Mouse (Mus musculus) 416B (cell line): ENCODE data around the gene Gm7544.
"Not testable (repeated sequence)": the region's sequence is repeated elsewhere in the genome, so short reads cannot be mapped to it uniquely, and the experiment has no call there.

Experiments
- DNase-seq: peaks from one replicate; pipeline ENCODE4 v3.0.0; 2011; ENCODE audit warnings: low read depth

The Gm7544 gene

DNA sequence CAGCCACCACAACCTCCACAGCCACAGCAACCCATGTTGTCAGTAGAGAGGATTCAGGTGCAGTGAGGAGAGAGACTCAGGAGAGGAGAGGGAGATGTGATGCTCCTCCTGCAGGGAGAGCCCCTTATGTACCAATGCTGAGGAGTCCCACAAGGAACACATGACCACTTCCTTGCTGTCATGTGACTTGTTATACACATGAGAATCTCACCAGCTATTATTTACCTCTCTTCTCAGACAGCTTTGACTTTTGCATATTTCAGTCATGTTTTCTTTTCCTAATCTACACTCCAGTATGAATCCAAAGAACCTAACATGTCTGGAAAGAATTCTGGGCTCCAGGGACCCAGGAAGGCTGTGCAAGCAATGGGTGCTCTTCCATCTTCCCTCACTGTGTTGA, at the start of gene Gm7544:
Gene Gm7544 (minus strand): TSS at position 101 of the 400 bp plus-strand sequence.
- not testable (repeated sequence) for DNase-seq

DNA sequence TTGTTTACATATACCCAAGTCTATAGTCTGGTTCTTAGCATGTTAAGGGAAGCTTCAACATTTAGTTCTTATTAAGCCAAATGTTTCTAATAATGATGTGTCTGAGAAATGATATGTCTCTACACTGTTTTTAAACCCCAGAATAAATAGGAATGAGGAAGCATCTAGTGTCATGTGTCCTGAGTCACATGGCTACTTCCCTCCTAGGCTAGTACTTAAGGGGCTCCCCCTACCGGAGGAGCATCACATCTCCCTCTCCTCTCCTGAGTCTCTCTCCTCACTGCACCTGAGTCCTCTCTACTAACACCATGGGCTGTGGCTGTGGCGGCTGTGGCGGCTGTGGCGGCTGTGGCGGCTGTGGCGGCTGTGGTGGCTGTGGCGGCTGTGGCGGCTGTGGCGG, 44.5 kb upstream of the Gm7544 start, which contains the start of gene Gm47959:
Gene Gm47959 (plus strand): TSS at position 243 of the 400 bp plus-strand sequence.
- DNase-seq, result not testable (repeated sequence)

DNA sequence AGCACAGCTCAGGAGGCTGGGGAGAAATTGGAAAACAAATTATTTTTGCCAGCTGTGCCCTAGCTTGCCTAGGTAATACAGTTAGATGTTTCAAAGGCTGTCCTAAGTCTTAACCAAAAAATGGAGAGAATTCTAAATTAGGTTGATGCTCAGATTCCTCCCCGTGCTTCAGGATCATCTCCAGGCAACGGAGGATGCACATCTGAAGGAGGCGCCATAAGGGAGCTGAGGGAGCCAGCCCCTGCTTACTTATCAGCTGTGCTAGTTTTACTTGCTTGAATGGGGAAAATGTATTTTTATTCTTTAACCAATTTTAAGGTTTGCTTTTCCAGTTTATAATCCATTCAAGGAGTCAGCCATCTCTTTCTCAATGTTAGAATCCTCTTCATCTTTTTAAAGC, 38.1 kb upstream of the Gm7544 start:
- no peak for DNase-seq

DNA sequence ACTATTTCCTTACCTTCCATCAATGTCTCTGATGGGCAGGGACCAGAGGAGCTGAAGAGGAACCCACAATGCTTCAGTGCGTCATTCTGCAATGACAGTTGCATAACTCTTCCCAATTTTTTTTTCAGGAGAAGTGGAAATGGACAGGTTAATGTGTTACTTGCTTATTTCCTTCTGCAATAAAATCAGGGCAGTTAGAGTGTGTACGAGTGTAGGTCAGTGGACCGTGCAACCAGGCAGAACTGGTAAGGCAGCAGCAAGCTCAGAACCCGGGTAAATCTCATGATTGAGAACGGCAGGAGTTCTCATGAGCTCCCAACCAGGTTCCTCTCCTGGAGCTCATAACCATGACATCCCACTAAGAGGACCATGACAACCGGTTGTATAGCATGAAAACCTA, 36.3 kb upstream of the Gm7544 start:
- no peak for DNase-seq

DNA sequence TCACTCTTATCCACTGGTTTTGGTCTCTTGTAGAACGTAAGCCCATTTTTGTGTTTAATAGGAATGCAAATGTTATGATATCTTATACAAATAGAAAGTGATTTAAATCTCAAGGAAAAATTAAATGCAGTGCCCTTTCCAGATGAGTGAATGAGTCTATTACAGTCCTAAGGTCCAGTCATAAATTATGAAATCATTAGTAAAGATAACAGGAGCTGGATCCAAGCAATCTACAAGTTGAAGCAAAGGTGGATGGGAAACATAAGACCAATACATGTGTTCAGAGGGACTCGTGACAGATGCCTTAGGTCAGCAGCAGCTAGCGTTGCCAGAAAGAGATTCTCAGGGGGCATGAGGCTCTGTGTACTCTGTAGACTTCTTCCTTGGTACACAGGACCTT, 35.8 kb upstream of the Gm7544 start:
- DNase-seq, result no peak

DNA sequence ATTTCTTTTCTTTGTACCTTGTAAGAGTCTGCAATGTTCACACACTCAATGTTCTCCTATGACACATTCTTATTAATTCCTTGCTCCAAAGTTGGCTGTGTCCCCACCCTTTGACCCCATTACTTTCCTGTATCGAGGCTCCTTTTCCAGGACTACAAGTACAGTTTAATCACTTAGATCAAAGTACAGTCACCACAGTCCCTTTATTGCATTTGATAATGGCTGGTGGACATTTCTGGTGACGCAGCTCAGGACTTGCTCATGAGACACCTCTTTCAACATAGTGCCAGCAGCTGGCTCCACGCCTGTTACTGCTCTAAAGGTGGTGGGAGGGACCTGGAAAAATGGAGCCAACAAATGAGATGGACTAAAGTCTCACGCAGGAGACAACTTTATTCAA, 35.2 kb upstream of the Gm7544 start:
- no peak for DNase-seq

DNA sequence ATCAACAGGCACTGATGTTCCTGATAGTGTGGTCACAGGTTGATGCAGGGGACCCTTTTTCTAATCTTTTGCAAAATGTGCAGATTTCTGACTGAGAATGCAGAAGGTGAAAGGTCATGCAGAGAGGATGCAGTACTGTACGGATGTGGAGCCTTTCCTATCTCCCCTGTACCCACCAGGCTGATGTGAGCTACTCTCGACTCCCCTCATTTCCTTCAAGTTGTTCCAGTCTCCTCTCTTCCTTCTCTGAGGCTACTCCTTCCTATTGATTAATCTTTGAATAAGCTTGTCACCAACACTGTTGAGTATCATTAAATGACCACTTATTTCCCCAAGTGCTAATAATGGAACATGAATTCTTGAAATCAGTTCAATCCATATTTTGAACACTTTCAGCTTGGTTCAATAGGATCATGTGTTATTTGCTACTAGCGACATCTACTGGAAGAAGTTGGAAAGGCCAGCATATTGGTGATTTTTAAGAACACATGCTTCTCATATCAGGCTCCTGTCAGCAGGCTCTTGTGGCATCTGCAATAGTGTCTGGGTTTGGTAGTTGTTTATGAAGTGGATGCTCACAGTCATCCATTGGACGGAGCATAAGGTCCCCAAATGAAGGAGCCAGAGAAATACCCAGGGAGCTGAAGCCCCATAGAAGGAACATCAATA, 31.9 kb upstream of the Gm7544 start:
- peak; percentile 82 for DNase-seq

DNA sequence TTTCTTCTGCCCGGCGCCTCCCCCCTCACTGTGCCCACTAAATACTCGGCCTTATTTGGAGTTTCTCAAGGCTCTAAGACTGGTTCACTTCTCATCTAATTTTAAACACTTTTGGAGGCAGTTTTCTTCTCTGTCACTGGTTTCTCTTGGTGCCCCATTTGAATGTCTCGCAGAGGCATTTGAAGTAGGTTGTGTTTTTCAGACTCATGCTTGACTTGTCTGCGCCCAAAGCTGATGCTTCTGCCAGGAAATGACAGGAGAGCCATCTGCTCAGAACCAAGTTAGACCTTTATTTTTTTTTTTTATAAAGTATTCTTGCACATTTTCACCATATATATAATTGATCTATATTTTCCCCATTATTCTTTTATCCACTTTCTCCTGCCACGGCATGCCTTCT, 30.9 kb upstream of the Gm7544 start:
- DNase-seq, result no peak

DNA sequence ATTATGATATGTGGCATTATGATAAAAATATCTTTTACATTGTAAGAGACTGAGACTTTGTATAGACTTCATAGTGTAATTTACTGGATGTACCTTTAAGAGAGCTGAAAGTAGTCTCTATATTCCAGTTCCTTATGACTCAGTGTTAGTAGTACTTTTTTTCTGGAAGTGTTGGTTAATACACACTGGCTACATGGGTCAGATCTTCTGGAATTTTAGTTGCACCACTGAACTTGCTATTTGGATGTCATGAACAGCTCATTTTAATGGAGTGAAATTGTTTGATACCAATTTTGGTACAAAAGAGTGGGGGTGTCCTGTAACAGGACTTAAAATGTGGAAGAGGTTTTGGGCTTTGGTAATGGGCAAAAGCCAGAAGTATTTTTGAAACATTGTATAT, 22.0 kb upstream of the Gm7544 start:
- no peak for DNase-seq

DNA sequence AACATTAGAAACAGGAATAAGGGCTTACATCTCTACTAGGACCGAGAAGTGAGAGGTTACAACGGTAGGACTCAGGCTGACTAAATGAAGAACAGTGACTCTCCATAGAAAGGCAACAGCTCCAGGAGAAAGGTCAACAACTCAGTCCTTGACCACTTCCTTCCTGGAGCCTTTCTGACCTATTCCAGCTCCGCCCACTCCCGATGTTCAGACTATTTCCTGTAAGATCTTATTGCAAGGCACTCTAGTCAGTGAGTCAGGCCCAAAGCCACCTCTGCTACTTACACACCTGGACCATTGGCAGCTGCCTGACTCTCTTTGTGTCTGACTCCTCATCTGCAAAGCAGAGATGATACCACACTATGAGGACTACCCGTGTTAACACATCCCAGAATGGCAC, 19.9 kb upstream of the Gm7544 start:
- peak; percentile 89 for DNase-seq

DNA sequence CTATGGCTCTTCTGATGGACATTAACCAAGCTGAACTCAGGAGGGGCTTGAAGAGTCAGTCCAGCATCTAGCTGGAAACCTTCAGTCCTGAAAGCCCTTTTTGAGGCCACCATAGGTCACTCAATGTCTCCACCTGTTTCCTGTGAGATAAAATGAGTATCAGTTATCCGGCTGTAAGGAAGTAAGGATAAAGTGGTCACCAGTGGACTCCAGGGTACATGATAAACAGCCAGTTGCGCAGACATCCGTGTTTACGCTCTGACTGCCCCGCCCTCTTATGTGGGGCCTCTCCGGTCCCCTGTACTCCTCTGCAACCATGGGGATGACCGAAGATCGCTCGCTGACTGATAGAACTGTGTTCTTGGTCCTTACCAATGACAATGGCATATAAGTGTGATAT, 18.5 kb upstream of the Gm7544 start:
- peak; percentile 92 for DNase-seq

DNA sequence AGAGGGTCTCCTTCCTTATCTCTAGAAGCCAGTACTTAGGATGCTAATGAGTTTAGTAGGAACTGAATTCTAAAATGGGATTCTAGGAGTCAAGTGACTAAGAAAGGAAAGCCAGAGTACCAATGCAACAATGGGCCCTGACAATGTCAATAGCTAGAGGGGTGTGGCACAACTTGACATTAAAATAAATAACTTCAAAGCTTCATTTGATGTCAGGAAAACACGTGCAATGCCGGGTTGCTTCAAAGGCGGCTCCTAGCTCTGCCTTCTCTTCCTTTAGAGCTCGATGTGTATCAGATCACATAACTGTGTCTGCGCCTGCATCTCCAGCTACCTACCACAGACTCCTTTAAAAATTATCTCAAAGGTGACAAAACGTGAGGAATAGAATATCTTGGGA, 18.1 kb upstream of the Gm7544 start:
- no peak for DNase-seq

DNA sequence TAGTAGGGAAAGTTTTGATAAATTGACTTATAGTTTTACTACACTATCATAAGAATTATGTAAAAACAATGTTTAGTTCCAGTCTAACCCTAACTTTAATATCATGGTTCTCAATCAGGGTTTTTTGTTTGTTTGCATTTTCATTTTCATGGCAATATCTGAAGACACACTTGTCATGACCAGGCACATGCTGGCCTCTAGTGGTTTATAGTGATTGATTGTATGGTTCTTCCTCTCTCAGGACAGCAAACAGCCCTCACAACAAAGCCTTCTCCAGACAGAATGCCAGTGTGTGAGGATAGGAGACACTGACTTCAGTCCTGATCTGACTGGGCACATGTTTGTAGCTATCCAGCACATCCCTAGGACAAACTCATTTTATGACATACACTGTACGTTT, 17.4 kb upstream of the Gm7544 start:
- DNase-seq, result peak; percentile 65

DNA sequence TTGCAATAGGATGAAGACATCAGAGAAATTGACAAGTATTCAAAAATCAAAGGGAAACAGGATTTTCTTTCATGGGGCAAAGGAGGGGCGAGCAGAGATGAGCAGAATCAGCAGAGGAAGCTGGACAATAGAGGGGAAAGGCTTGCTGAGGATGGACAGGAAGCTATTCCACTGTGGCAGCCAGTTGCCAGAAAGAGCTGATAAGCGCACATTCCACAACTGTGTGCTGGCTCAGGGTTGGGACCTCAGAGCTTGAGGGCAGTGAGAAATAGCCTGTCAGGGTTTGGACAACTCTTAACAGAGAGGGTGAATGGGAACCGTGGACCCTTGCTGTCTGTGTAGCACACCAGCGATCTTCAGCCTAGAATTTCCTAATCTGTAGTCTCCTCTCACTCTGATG, 16.2 kb upstream of the Gm7544 start:
- DNase-seq, result no peak

DNA sequence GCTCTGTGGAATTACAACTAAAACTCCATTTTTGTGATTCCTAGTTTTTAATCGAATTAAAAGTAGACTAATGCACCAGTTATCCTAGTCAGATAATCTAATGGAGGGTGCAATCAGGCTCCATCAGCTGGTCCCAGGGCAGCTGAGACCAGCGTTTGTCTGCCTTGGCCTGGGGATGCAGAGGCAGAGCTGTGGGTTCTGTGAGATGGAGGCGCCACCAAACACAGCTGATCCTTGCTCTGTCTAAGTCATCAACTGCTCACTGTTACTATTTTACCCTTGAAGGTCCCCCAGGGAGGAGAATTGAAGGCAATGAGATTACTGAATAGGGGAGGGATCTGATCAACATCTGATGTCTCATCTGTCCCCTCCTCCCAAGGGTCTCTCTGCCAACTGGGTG, 10.6 kb upstream of the Gm7544 start:
- DNase-seq, result no peak

DNA sequence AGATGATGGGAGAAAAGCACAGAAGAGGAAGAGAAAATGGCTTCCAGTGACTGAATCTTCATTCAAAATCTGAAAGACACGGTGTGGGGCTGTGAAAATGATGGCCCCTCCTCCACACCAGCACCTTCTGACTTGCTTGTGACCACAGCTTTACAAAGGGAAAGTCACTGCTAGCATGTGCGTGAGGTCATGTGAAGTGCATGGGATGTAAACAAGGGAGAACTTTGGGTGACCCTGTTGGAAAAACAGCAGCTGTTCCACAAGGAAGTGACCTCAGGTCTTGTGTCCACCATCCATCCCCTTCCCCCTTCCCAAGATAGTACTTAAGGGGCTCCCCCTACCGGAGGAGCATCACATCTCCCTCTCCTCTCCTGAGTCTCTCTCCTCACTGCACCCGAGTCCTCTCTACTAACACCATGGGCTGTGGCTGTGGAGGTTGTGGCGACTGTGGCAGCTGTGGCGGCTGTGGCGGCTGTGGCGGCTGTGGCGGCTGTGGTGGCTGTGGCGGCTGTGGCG, 4.1 kb upstream of the Gm7544 start, which contains the start of gene Gm47955:
Gene Gm47955 (plus strand): TSS at position 417 of the 516 bp plus-strand sequence.
- DNase-seq, result no peak

DNA sequence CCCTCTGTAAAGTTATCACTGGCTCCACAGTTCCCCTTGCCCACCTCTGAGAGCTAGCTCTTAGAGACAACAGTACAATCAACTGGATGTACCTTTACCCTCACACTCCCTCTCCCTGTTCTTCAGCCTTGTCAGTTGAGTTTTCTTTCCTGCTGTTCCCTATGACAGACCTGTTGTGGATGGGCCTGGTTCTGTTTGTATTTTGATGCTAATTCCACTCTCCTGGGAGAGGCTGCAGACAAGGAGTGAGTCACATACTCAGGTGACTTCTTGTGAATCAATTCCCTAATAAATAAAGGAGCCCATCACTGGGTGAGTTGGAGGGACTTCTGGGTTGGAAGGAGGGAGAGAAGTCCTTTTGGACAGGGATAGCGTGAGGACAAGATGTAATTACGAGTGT, 7.2 kb downstream of the Gm7544 start:
- no peak for DNase-seq

DNA sequence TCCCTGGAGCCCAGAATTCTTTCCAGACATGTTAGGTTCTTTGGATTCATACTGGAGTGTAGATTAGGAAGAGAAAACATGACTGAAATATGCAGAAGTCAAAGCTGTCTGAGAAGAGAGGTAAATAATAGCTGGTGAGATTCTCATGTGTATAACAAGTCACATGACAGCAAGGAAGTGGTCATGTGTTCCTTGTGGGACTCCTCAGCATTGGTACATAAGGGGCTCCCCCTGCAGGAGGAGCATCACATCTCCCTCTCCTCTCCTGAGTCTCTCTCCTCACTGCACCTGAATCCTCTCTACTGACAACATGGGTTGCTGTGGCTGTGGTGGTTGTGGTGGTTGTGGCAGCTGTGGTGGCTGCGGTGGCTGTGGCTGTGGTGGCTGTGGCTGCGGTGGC, 9.8 kb downstream of the Gm7544 start:
- DNase-seq, result peak; percentile 7

DNA sequence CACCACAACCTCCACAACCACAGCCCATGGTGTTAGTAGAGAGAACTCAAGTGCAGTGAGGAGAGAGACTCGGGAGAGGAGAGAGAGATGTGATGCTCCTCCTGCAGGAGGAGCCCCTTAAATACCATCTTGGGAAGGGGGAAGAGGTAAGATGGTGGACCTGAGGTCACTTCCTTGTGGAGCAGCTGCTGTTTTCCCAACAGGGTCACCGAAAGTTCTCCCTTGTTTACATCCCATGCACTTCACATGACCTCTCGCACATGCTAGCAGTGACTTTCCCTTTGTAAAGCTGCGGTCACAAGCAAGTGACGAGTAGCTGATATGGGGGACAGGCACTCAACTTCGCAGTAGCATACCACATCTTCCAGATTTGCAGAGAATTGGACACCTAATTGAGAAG, 12.5 kb downstream of the Gm7544 start, which contains the start of gene A030003K21Rik:
Gene A030003K21Rik (minus strand): TSS at position 94 of the 400 bp plus-strand sequence.
- not testable (repeated sequence) for DNase-seq

DNA sequence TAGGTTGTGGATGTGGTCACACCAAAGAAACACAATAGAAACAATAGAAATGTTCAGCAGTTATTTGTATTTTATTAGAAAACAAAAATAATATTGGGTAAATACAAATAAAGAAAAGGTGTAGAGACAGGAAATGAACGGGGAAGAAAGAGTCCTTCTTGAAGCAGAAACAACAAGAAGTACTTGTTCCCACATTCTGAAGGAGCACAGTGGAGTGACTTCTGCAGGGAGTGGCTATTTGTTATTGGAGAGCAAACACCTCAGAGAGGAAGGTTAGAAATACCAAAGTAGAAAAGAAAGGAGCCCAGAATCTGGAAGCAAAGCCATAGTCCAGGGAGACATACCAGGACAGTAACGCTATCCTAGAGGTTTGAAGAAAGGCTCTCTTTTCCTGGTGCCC, 13.3 kb downstream of the Gm7544 start:
- DNase-seq, result not testable (repeated sequence)

DNA sequence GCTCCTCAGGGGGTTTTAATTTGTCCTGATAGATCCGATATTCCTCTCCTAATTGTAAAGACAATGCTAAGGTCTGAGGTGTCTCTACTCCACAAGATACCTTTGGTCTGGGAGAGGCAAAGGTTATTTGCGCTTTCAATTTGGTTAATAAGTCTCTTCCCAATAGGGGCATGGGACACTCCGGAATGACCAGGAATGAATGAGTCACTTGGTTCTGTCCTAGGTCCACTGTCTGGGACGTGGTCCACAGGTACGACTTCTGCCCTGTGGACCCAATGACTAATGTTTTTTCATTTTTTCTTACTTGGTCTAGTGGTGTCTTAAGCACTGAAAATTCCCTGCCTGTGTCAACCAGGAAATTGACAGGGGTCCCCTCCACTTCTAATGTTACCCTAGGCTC, 17.1 kb downstream of the Gm7544 start:
- no peak for DNase-seq

DNA sequence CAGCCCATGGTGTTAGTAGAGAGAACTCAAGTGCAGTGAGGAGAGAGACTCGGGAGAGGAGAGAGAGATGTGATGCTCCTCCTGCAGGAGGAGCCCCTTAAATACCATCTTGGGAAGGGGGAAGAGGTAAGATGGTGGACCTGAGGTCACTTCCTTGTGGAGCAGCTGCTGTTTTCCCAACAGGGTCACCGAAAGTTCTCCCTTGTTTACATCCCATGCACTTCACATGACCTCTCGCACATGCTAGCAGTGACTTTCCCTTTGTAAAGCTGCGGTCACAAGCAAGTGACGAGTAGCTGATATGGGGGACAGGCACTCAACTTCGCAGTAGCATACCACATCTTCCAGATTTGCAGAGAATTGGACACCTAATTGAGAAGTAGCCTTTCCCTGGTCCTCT, 24.5 kb downstream of the Gm7544 start, which contains the start of gene Gm6217:
Gene Gm6217 (minus strand): TSS at position 74 of the 400 bp plus-strand sequence.
- DNase-seq, result not testable (repeated sequence)

DNA sequence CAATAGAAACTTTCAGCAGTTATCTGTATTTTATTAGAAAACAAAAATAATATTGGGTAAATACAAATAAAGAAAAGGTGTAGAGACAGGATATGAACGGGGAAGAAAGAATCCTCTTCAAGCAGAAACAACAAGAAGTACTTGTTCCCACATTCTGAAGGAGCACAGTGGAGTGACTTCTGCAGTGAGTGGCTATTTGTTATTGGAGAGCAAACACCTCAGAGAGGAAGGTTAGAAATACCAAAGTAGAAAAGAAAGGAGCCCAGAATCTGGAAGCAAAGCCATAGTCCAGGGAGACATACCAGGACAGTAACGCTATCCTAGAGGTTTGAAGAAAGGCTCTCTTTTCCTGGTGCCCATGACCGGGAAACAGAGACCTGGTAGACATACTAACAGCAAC, 25.3 kb downstream of the Gm7544 start:
- DNase-seq, result not testable (repeated sequence)

DNA sequence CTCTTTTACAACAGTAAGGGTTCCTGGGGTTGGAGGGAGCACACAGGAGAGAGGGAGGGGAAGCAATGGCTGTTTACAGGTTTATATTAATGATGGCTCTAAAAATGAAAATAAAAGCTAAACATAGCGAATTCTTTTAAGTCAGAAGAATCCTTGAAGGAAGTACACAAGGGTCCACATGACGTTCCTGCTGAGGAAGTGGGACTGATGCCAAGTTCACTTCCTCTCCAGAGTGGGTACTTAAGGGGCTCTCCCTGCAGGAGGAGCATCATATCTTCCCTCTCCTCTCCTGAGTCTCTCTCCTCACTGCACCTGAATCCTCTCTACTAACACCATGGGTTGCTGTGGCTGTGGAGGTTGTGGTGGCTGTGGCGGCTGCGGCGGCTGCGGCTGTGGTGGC, 31.2 kb downstream of the Gm7544 start, which contains the start of gene A030014E15Rik:
Gene A030014E15Rik (plus strand): TSS at position 268 of the 400 bp plus-strand sequence.
- no peak for DNase-seq
